Mouse (Mus musculus) spleen, adult 2 months (tissue): Measurements from ENCODE around the gene Mat2b. TPM values are rescaled to one million over a fixed set of nuclear protein-coding genes. Genes with fewer than 3 reads are reported as not detected.
"Not testable (repeated sequence)": the region's sequence is repeated elsewhere in the genome, so short reads cannot be mapped to it uniquely, and the experiment has no call there.

Source experiments
- DNase-seq, 2 experiments: peaks; one replicate each; pipeline versions ENCODE4 v3.0.0 to v3.0.0-alpha.2; 2012 to 2021; ENCODE audit warnings: low spot score in 2 of 2, low read depth in 1 of 2
- H3K27ac ChIP-seq: fragments of 200-500 bp; 2 replicates; pipeline ENCODE4 v1.5.1; 2012; ENCODE audit warnings: low read length, inconsistent platforms; ENCODE audit not compliant: insufficient read depth
- H3K27me3 ChIP-seq: fragments of 200-500 bp; 2 replicates; pipeline ENCODE4 v1.6.1; 2012; ENCODE audit warnings: mild to moderate bottlenecking, moderate library complexity, low read length, inconsistent platforms; ENCODE audit not compliant: control insufficient read depth, insufficient read depth
- H3K36me3 ChIP-seq: fragments of 200-500 bp; 2 replicates; pipeline ENCODE4 v1.6.1; 2012; ENCODE audit warnings: mild to moderate bottlenecking, low read length, inconsistent platforms; ENCODE audit not compliant: control insufficient read depth, insufficient read depth
- H3K4me1 ChIP-seq: fragments of 200-500 bp; 2 replicates; pipeline ENCODE4 v1.6.1; 2011; ENCODE audit warnings: inconsistent platforms; ENCODE audit not compliant: control insufficient read depth, insufficient read depth, insufficient read length
- H3K4me3 ChIP-seq: fragments of 200-500 bp; 2 replicates; pipeline ENCODE4 v1.5.1; 2011; ENCODE audit warnings: mild to moderate bottlenecking, inconsistent platforms; ENCODE audit not compliant: insufficient read depth, insufficient read length; ENCODE audit errors: extremely low read depth
- CTCF ChIP-seq: fragments of 200-500 bp; IDR thresholded peaks from 2 replicates; pipeline ENCODE4 v1.5.1; 2011; ENCODE audit warnings: mild to moderate bottlenecking, inconsistent platforms; ENCODE audit not compliant: insufficient read depth, insufficient read length, insufficient replicate concordance; ENCODE audit errors: extremely low read depth
- POLR2A ChIP-seq: fragments of 200-500 bp; IDR thresholded peaks from 2 replicates; pipeline ENCODE4 v1.6.1; 2011; ENCODE audit warnings: low read depth, low read length, inconsistent platforms
- whole genome bisulfite sequencing: fragments of 180-500 bp; shearing (Covaris S2); methylation state at CpG from one replicate; pipeline ENCODE4 v1.1.7; 2018; 5-methylcytosine and 5-hydroxymethylcytosine counted together
- polyA plus RNA-seq: library from polyadenylated mRNA; depleted of rRNA; stranded (reverse); fragments of >200 nt; gene quantifications from 2 replicates; pipeline ENCODE4 v1.2.3, GENCODE M21; 2012

Gene Mat2b
- polyA plus RNA-seq, 1 experiment = 28.3 TPM

- no peak overlapping the region for H3K27ac ChIP-seq
- peaks cover 3% of the 10 kb centered on the region; the same call in 1 of the 2 replicates for H3K4me1 ChIP-seq
- H3K27me3 ChIP-seq = no peaks in the 10 kb centered on the region
- DNase-seq = peak in 1 of 2 experiments; percentile 3
- peaks cover 7% of the 10 kb centered on the region for H3K36me3 ChIP-seq
- no peak for TF ChIP-seq CTCF
- no peak for TF ChIP-seq POLR2A
- 1% methylated on average over 14 of the region's 14 CpGs for WGBS
- H3K4me3 ChIP-seq = peak overlapping the region; percentile 31
Measured at GRCm38 (mm10) chr11:40732997-40733338, 38.0 kb upstream of the Mat2b start.

GRCm38 (mm10) chr11:40718324-40718723 is 23.3 kb upstream of the Mat2b start:
- DNase-seq = no peak
- H3K4me1 ChIP-seq = no peaks in the 10 kb centered on the region
- H3K27ac ChIP-seq = no peak overlapping the region
- TF ChIP-seq CTCF (no peak), POLR2A (no peak)
- H3K36me3 ChIP-seq = 0 out of 2 replicates have a peak, but pooled peaks cover 2% of the 10 kb centered on the region
- H3K27me3 ChIP-seq = no peaks in the 10 kb centered on the region
- H3K4me3 ChIP-seq = no peak overlapping the region

GRCm38 (mm10) chr11:40715524-40715923 is 20.5 kb upstream of the Mat2b start:
- no peaks in the 10 kb centered on the region for H3K27me3 ChIP-seq
- 0 out of 2 replicates have a peak, but pooled peaks cover 2% of the 10 kb centered on the region for H3K36me3 ChIP-seq
- no peak overlapping the region for H3K27ac ChIP-seq
- no peak overlapping the region for H3K4me3 ChIP-seq
- 96% methylated on average over 5 of the region's 5 CpGs for WGBS
- TF ChIP-seq POLR2A (no peak), CTCF (no peak)
- no peak for DNase-seq
- no peaks in the 10 kb centered on the region for H3K4me1 ChIP-seq

- Histone ChIP-seq H3K27me3 (no peaks in the 10 kb centered on the region), H3K36me3 (0 out of 2 replicates have a peak, but pooled peaks cover 2% of the 10 kb centered on the region), H3K4me3 (no peak overlapping the region), H3K27ac (no peak overlapping the region), H3K4me1 (no peaks in the 10 kb centered on the region)
- no peak for DNase-seq
- TF ChIP-seq POLR2A (no peak), CTCF (no peak)
- WGBS = 60% methylated on average over 8 of the region's 8 CpGs
Measured at GRCm38 (mm10) chr11:40713858-40714257, 18.9 kb upstream of the Mat2b start.

- H3K27ac ChIP-seq, H3K4me3 ChIP-seq, H3K4me1 ChIP-seq, H3K36me3 ChIP-seq, DNase-seq, H3K27me3 ChIP-seq: not testable (repeated sequence)
- 93% methylated on average over 6 of the region's 6 CpGs for WGBS
Measured at GRCm38 (mm10) chr11:40709899-40710298, 14.9 kb upstream of the Mat2b start.

GRCm38 (mm10) chr11:40694311-40695087 is 504 bp downstream of the Mat2b start:
- peak overlapping the region; percentile 99 for H3K27ac ChIP-seq
- TF ChIP-seq POLR2A = peak; percentile 33
- TF ChIP-seq CTCF = no peak
- no peaks in the 10 kb centered on the region for H3K27me3 ChIP-seq
- H3K4me3 ChIP-seq = peak overlapping the region; percentile 85
- under 1% methylated on average over 31 of the region's 31 CpGs for WGBS
- H3K4me1 ChIP-seq = peaks cover 7% of the 10 kb centered on the region; the same call in 1 of the 2 replicates
- peak; percentile 64 to 66 for DNase-seq
- no peaks in the 10 kb centered on the region for H3K36me3 ChIP-seq

- no peaks in the 10 kb centered on the region for H3K36me3 ChIP-seq
- H3K4me1 ChIP-seq = peaks cover 7% of the 10 kb centered on the region; the same call in 1 of the 2 replicates
- 1% methylated on average over 16 of the region's 16 CpGs for WGBS
- H3K27me3 ChIP-seq = no peaks in the 10 kb centered on the region
- peak in 1 of 2 experiments; percentile 28 for DNase-seq
- H3K27ac ChIP-seq = peak overlapping the region; percentile 95
- TF ChIP-seq POLR2A (no peak), CTCF (no peak)
- peak overlapping the region; percentile 59 for H3K4me3 ChIP-seq
Measured at GRCm38 (mm10) chr11:40693366-40693951, 1.5 kb downstream of the Mat2b start.
